Mouse (Mus musculus) lung, postnatal 0 days (tissue): ENCODE measurements at regions not wholly inside any gene's neighbourhood (a gene's known extent, or its start where the extent isn't known, plus 50 kb on each side); places are given as distances from the start of the nearest gene placed in this dataset.

Experiments
- ATAC-seq: fragments of 200-750 bp; cut with Nextera tagmentation; 2 replicates; pipeline ENCODE4 v1.8.0; 2017; ENCODE audit warnings: moderate library complexity
- DNase-seq: peaks from one replicate; pipeline ENCODE4 v3.0.0-alpha.2; 2016; ENCODE audit warnings: low spot score
- H3K27ac ChIP-seq: fragments of 300-500 bp; sonication (generic); 2 replicates; pipeline ENCODE4 v1.5.1; 2014; ENCODE audit warnings: antibody characterized with exemption, mild to moderate bottlenecking, low read length, mixed read lengths
- H3K27me3 ChIP-seq: fragments of 300-500 bp; sonication (generic); replicated peaks from 2 replicates; pipeline ENCODE4 v1.6.1; 2014; ENCODE audit warnings: low read length, mixed read lengths; ENCODE audit not compliant: insufficient read depth
- H3K36me3 ChIP-seq: fragments of 300-500 bp; sonication (generic); 2 replicates; pipeline ENCODE4 v1.6.1; 2014; ENCODE audit warnings: low read length, mixed read lengths; ENCODE audit not compliant: insufficient read depth
- H3K4me1 ChIP-seq: fragments of 300-500 bp; sonication (generic); 2 replicates; pipeline ENCODE4 v1.6.1; 2014; ENCODE audit warnings: antibody characterized with exemption, low read depth, low read length, mixed read lengths; ENCODE audit not compliant: insufficient read depth
- H3K4me2 ChIP-seq: fragments of 300-500 bp; sonication (generic); replicated peaks from 2 replicates; pipeline ENCODE4 v1.6.1; 2014; ENCODE audit warnings: low read depth, mild to moderate bottlenecking, low read length, moderate library complexity, mixed read lengths
- H3K4me3 ChIP-seq: fragments of 300-500 bp; sonication (generic); 2 replicates; pipeline ENCODE4 v1.5.1; 2014; ENCODE audit warnings: low read depth, low read length
- H3K9ac ChIP-seq: fragments of 300-500 bp; sonication (generic); replicated peaks from 2 replicates; pipeline ENCODE4 v1.6.1; 2014; ENCODE audit warnings: low read depth, mild to moderate bottlenecking
- H3K9me3 ChIP-seq: fragments of 300-500 bp; sonication (generic); 2 replicates; pipeline ENCODE4 v1.6.1; 2016; ENCODE audit warnings: low read length, mixed read lengths
- CTCF ChIP-seq: IDR thresholded peaks from 2 replicates; pipeline ENCODE4 v1.5.1; 2016; ENCODE audit warnings: antibody characterized with exemption, mild to moderate bottlenecking
- EP300 ChIP-seq: IDR thresholded peaks from 2 replicates; pipeline ENCODE4 v1.6.1; 2016; ENCODE audit warnings: antibody characterized with exemption, mild to moderate bottlenecking, control low read depth
- WGBS: fragments of 180-500 bp; shearing (Covaris S2); extraction: QIAGEN DNeasy Blood & Tissue Kit; methylation state at CpG from one replicate; pipeline ENCODE4 v1.1.7; 2014; 5-methylcytosine and 5-hydroxymethylcytosine counted together

GRCm38 (mm10) chrX:42364137-42364536, 125.4 kb upstream of the Tex13c2 start:
- Histone ChIP-seq H3K9me3 (no peaks in the 10 kb centered on the region), H3K36me3 (no peaks in the 10 kb centered on the region), H3K27ac (no peak overlapping the region), H3K4me2 (no peak overlapping the region), H3K4me3 (no peak overlapping the region), H3K9ac (no peak overlapping the region), H3K27me3 (no peaks in the 10 kb centered on the region), H3K4me1 (no peaks in the 10 kb centered on the region)
- TF ChIP-seq EP300, result no peak
- no peak for TF ChIP-seq CTCF
- DNase-seq (no peak), ATAC-seq (no peak)
- WGBS, result 31% methylated on average over 1 of the region's 1 CpGs

GRCm38 (mm10) chrX:42373794-42374398, 115.6 kb upstream of the Tex13c2 start:
- no peaks in the 10 kb centered on the region for H3K36me3 ChIP-seq
- TF ChIP-seq CTCF (no peak), EP300 (peak; percentile 89)
- DNase-seq (peak; percentile 72), ATAC-seq (peak; percentile 92)
- no peak overlapping the region for H3K4me2 ChIP-seq
- no peak overlapping the region for H3K9ac ChIP-seq
- no peaks in the 10 kb centered on the region for H3K4me1 ChIP-seq
- no peaks in the 10 kb centered on the region for H3K27me3 ChIP-seq
- H3K27ac ChIP-seq, result 0 out of 2 replicates have a peak overlapping the region, but pooled peaks have one; percentile 26
- H3K9me3 ChIP-seq, result no peaks in the 10 kb centered on the region
- H3K4me3 ChIP-seq, result no peak overlapping the region
- 36% methylated on average over 3 of the region's 3 CpGs for WGBS

- H3K4me2 ChIP-seq, result no peak overlapping the region
- no peaks in the 10 kb centered on the region for H3K36me3 ChIP-seq
- no peaks in the 10 kb centered on the region for H3K27me3 ChIP-seq
- TF ChIP-seq CTCF, result no peak
- TF ChIP-seq EP300, result no peak
- H3K27ac ChIP-seq, result no peak overlapping the region
- DNase-seq (no peak), ATAC-seq (no peak)
- no peaks in the 10 kb centered on the region for H3K9me3 ChIP-seq
- WGBS, result 42% methylated on average over 3 of the region's 3 CpGs
- no peak overlapping the region for H3K4me3 ChIP-seq
- H3K4me1 ChIP-seq, result no peaks in the 10 kb centered on the region
- H3K9ac ChIP-seq, result no peak overlapping the region
These were observed 95.5 kb upstream of the Tex13c2 start for GRCm38 (mm10) chrX:42393836-42394556.

- WGBS, result 48% methylated on average over 4 of the region's 4 CpGs
- DNase-seq, result peak; percentile 43
These were observed 93.0 kb upstream of the Tex13c2 start for GRCm38 (mm10) chrX:42396441-42396840.

GRCm38 (mm10) chrX:42398836-42399235, 90.7 kb upstream of the Tex13c2 start:
- Histone ChIP-seq H3K4me3 (no peak overlapping the region), H3K4me1 (no peaks in the 10 kb centered on the region), H3K27me3 (no peaks in the 10 kb centered on the region), H3K4me2 (no peak overlapping the region), H3K27ac (no peak overlapping the region), H3K9me3 (no peaks in the 10 kb centered on the region), H3K36me3 (no peaks in the 10 kb centered on the region), H3K9ac (no peak overlapping the region)
- no peak for TF ChIP-seq CTCF
- TF ChIP-seq EP300, result peak; percentile 63; the same call in 1 of the 2 replicates
- 55% methylated on average over 1 of the region's 1 CpGs for WGBS
- peak; percentile 91 for ATAC-seq
- DNase-seq, result peak; percentile 72

More at GRCm38 (mm10) chrX:42396441-42396840, 93.0 kb upstream of the Tex13c2 start:
- Histone ChIP-seq H3K27me3 (no peaks in the 10 kb centered on the region), H3K4me1 (no peaks in the 10 kb centered on the region), H3K9me3 (no peaks in the 10 kb centered on the region), H3K4me2 (no peak overlapping the region), H3K27ac (no peak overlapping the region), H3K4me3 (no peak overlapping the region), H3K36me3 (no peaks in the 10 kb centered on the region), H3K9ac (no peak overlapping the region)
- ATAC-seq, result no peak
- TF ChIP-seq CTCF (no peak), EP300 (no peak)

- H3K9me3 ChIP-seq, result no peaks in the 10 kb centered on the region
- ATAC-seq (0 out of 2 replicates have a peak, but pooled peaks have one; percentile 13), DNase-seq (peak; percentile 12)
- H3K4me3 ChIP-seq, result no peak overlapping the region
- H3K27ac ChIP-seq, result no peak overlapping the region
- H3K9ac ChIP-seq, result no peak overlapping the region
- no peaks in the 10 kb centered on the region for H3K36me3 ChIP-seq
- no peak overlapping the region for H3K4me2 ChIP-seq
- TF ChIP-seq CTCF, result peak; percentile 25
- no peak for TF ChIP-seq EP300
- no peaks in the 10 kb centered on the region for H3K4me1 ChIP-seq
- H3K27me3 ChIP-seq, result no peaks in the 10 kb centered on the region
These were observed 90.1 kb upstream of the Tex13c2 start for GRCm38 (mm10) chrX:42399343-42399742.
